In the genomic region with DNA sequence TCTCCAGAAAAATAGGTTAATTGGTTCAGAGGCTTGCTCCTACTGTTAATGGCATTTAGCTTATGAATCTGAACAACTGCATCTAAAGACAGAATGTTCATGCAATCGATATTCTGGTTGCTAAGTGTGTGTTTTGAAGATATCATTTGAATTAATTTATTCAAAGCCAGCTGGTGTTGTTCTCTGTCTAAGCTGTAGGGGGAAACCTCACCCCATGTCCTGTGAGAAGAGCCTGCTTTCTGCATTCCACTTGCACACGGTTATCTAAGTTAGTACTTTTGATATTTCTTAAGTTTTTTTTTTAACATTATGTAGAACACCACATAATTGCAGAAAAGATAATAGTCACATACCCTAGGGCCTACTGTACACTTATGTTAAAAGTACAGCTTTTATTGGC, we compare ENCODE assay signal across 8 mouse cellular contexts.
DNase-seq lines count a peak whose midpoint lies in the region; ATAC-seq and TF ChIP-seq lines count a peak whose summit lies in the region.
"Had no signal": no experiment of that assay in that cellular context is flagged by ENCODE, and none has a peak within 500 bp of the region (broad histone marks: within the 10 kb centered on the region; RNA-seq: fewer than 3 reads in every experiment).

No protein-coding gene starts in this region.

- TF ChIP-seq CTCF in MEL (IDR thresholded peaks at IDR 0.05 in 2 of 3, conservative IDR thresholded peaks at IDR 0.05 in 1 of 3; ENCODE audit: control insufficient read depth in 1 of 3, insufficient read depth in 1 of 3, low read depth in 2 of 3, low read length in 3 of 3, poor library complexity in 1 of 3, severe bottlenecking in 1 of 3): peak in 1 of 3 experiments; percentile 12; a peak in 1 of 6 replicates

- H3K79me2 ChIP-seq in MEL (ENCODE audit: control insufficient read depth, insufficient read depth, low read length, poor library complexity): no peaks in the 10 kb centered on the region

- ATAC-seq in hindbrain, embryonic 11.5 days (ENCODE audit: low FRiP score): no peak
- ATAC-seq in hindbrain, embryonic 13.5 days (ENCODE audit: low FRiP score): no peak
- peak; percentile 71 for ATAC-seq in common myeloid progenitor, adult 5-6 weeks (replicated peaks; ENCODE audit: low read depth, poor library complexity, severe bottlenecking)

- H3K9ac ChIP-seq in hindbrain, embryonic 11.5 days (ENCODE audit: low read depth, low read length): no peak overlapping the region
- H3K9ac ChIP-seq in hindbrain, embryonic 13.5 days: no peak overlapping the region
- H3K9ac ChIP-seq in MEL (ENCODE audit: control insufficient read depth, low read depth, low read length, poor library complexity, severe bottlenecking): no peak overlapping the region
- H3K9ac ChIP-seq: neural tube, embryonic 13.5 days had no signal

- no peak overlapping the region for H3K4me3 ChIP-seq in hindbrain, embryonic 11.5 days (ENCODE audit: low read depth, low read length)
- H3K4me3 ChIP-seq in hindbrain, embryonic 13.5 days: no peak overlapping the region
- no peak overlapping the region for H3K4me3 ChIP-seq in MEL (ENCODE audit: control insufficient read depth in 1 of 2, insufficient read depth in 1 of 2, low read depth in 2 of 2, low read length in 2 of 2)
- H3K4me3 ChIP-seq: neural tube, embryonic 13.5 days had no signal

- no peak for TF ChIP-seq POLR2A in MEL (IDR thresholded peaks at IDR 0.05; ENCODE audit: control insufficient read depth in 1 of 2, insufficient read depth in 1 of 2, low read depth in 1 of 2, low read length in 2 of 2, poor library complexity in 1 of 2)

- DNase-seq in hindbrain, embryonic 11.5 days (ENCODE audit: low spot score): peak; percentile 58
- peak; percentile 3 for DNase-seq in MEL (ENCODE audit: low read depth, low spot score)
- peak; percentile 66 for DNase-seq in layer of hippocampus, adult 9-11 months
- DNase-seq in right cerebral cortex, postnatal 10 days (ENCODE audit: low spot score in 2 of 2): peak; percentile 78 to 79
- DNase-seq in ovary, adult 18-20 months (ENCODE audit: low spot score): no peak

- H3K4me1 ChIP-seq in hindbrain, embryonic 11.5 days (replicated peaks; ENCODE audit: control insufficient read depth, insufficient read depth, low read length): no peaks in the 10 kb centered on the region
- H3K4me1 ChIP-seq in hindbrain, embryonic 13.5 days (replicated peaks): no peaks in the 10 kb centered on the region
- H3K4me1 ChIP-seq in MEL (ENCODE audit: control insufficient read depth in 1 of 2, insufficient read depth in 2 of 2, low read length in 2 of 2): no peaks in the 10 kb centered on the region
- H3K4me1 ChIP-seq: neural tube, embryonic 13.5 days had no signal

- no peak overlapping the region for H3K4me2 ChIP-seq in hindbrain, embryonic 11.5 days (replicated peaks; ENCODE audit: low read depth, low read length)
- H3K4me2 ChIP-seq in hindbrain, embryonic 13.5 days: no peak overlapping the region
- H3K4me2 ChIP-seq: neural tube, embryonic 13.5 days had no signal

- no peaks in the 10 kb centered on the region for H3K27me3 ChIP-seq in hindbrain, embryonic 11.5 days (ENCODE audit: control insufficient read depth, insufficient read depth, low read length)
- H3K27me3 ChIP-seq in hindbrain, embryonic 13.5 days: no peaks in the 10 kb centered on the region
- no peaks in the 10 kb centered on the region for H3K27me3 ChIP-seq in MEL (ENCODE audit: control insufficient read depth in 1 of 2, insufficient read depth in 2 of 2, low read length in 2 of 2)
- H3K27me3 ChIP-seq: neural tube, embryonic 13.5 days had no signal

- peak; percentile 26 for TF ChIP-seq RAD21 in MEL (IDR thresholded peaks at IDR 0.05; ENCODE audit: low read depth, low read length)

- 39% methylated on average over 2 of the region's 2 CpGs for WGBS in hindbrain, embryonic 11.5 days
- 37% methylated on average over 2 of the region's 2 CpGs for WGBS in hindbrain, embryonic 13.5 days

- H3K36me3 ChIP-seq in hindbrain, embryonic 11.5 days (ENCODE audit: control insufficient read depth, insufficient read depth, low read length): no peaks in the 10 kb centered on the region
- H3K36me3 ChIP-seq in hindbrain, embryonic 13.5 days: no peaks in the 10 kb centered on the region
- H3K36me3 ChIP-seq in MEL (ENCODE audit: control insufficient read depth in 1 of 2, insufficient read depth in 2 of 2, low read length in 2 of 2): no peaks in the 10 kb centered on the region
- H3K36me3 ChIP-seq: neural tube, embryonic 13.5 days had no signal

- no peaks in the 10 kb centered on the region for H3K9me3 ChIP-seq in hindbrain, embryonic 11.5 days (ENCODE audit: control insufficient read depth, low read length)
- H3K9me3 ChIP-seq in hindbrain, embryonic 13.5 days: no peaks in the 10 kb centered on the region
- no peaks in the 10 kb centered on the region for H3K9me3 ChIP-seq in MEL (replicated peaks; ENCODE audit: insufficient read depth, low read length)
- H3K9me3 ChIP-seq: neural tube, embryonic 13.5 days had no signal

- TF ChIP-seq EP300 in MEL (IDR thresholded peaks at IDR 0.05; ENCODE audit: low read depth in 1 of 2, low read length in 2 of 2): no peak

- H3K27ac ChIP-seq in hindbrain, embryonic 11.5 days (ENCODE audit: low read depth, low read length): no peak overlapping the region
- no peak overlapping the region for H3K27ac ChIP-seq in hindbrain, embryonic 13.5 days
- no peak overlapping the region for H3K27ac ChIP-seq in MEL (ENCODE audit: control insufficient read depth, low read depth, low read length)
- H3K27ac ChIP-seq: neural tube, embryonic 13.5 days had no signal

TF ChIP-seq in MEL, 35 proteins besides CTCF, POLR2A, EP300 and RAD21:
- TF ChIP-seq ELF1 (IDR thresholded peaks at IDR 0.05; ENCODE audit: low read depth, low read length): no peak
- TF ChIP-seq USF2 (IDR thresholded peaks at IDR 0.05; ENCODE audit: borderline replicate concordance in 1 of 2, insufficient read depth in 1 of 2, low read depth in 1 of 2, low read length in 2 of 2): no peak
- TF ChIP-seq USF1 (IDR thresholded peaks at IDR 0.05; ENCODE audit: low read depth, low read length): no peak
- no peak for TF ChIP-seq CHD2 (IDR thresholded peaks at IDR 0.05; ENCODE audit: low read length)
- no peak for TF ChIP-seq MAFK (IDR thresholded peaks at IDR 0.05; ENCODE audit: borderline replicate concordance, low read depth, low read length)
- no peak for TF ChIP-seq ETS1 (IDR thresholded peaks at IDR 0.05; ENCODE audit: low read depth, low read length)
- no peak for TF ChIP-seq HCFC1 (IDR thresholded peaks at IDR 0.05; ENCODE audit: low read depth, low read length)
